Mouse (Mus musculus) megakaryocyte, embryonic 14.5 days (primary cell): Measurements from ENCODE around the gene Fam180a.

Experiments
- FLI1 ChIP-seq: IDR thresholded peaks from 2 replicates; pipeline ENCODE4 v1.6.1; 2012; ENCODE audit warnings: low read length, inconsistent platforms, mixed read lengths
- GATA1 ChIP-seq: IDR thresholded peaks from 3 replicates; pipeline ENCODE4 v1.6.1; 2012; ENCODE audit warnings: mixed read lengths, low read length, inconsistent platforms, borderline replicate concordance

DNA sequence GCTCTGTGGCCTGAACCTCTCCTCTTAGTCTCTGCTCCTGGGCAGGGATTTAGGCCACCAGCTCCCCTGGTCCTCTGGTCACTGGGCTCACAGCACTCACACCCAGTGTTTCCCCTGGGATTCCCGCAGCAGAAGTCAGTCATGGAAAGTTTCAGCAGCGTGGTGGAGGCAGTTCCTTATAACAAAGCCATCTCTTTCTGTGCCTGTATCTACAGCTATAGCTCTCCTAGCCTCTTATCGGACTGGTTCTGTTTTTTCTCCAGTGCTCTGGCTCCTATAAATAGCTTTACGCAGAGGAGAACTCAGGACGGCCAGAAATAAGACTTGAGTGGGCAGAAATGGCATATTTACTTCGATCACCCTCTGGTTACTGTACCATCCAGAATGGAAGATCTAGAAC, 27.6 kb downstream of the Fam180a start:
- TF ChIP-seq GATA1: no peak
- TF ChIP-seq FLI1: no peak
